Mouse (Mus musculus) kidney, adult 9 months (tissue): ENCODE data around the gene Vmn1r116.
"Not testable (repeated sequence)": the region's sequence is repeated elsewhere in the genome, so short reads cannot be mapped to it uniquely, and the experiment has no call there.

Source experiments
- DNase-seq: peaks from one replicate; pipeline ENCODE4 v3.0.0; 2022

Gene Vmn1r116

DNA sequence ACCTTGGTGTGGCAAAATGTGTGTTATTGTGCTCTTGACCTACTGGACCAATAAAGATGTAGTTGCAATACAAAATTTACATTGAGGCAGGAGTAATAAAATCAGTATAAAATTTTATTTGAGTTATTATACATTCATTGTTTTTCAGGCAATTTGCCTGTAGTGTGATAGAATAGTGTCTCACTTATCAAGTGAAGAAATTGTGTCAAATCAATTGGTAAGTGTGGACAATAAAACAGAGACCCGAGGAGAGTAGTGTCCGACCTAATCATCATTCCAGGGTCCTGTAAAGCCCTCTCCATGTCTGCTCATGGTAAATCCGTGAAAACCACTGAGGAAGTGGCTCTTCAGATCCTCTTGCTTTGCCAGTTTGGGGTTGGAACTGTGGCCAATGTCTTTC is at the start of gene Vmn1r116:
Gene Vmn1r116 (plus strand): TSS at position 301 of the 400 bp plus-strand sequence.
- not testable (repeated sequence) for DNase-seq

DNA sequence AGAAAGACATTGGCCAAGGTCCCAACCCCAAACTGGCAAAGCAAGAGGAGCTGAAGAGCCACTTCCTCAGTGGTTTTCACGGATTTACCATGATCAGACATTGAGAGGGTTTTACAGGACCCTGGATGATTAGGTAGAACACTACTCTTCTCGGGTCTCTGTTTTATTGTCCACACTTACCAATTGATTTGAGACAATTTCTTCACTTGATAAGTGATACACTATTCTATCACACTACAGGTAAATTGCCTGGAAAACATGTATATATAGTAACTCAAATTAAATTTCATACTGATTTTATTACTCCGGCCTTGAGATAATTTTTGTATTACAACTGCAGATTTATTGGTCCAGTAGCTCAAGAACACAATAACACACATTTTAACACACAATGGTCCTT is 27.2 kb upstream of the Vmn1r116 start, which contains the start of gene Vmn1r115:
Gene Vmn1r115 (minus strand): TSS at position 101 of the 400 bp plus-strand sequence.
- DNase-seq = not testable (repeated sequence)

DNA sequence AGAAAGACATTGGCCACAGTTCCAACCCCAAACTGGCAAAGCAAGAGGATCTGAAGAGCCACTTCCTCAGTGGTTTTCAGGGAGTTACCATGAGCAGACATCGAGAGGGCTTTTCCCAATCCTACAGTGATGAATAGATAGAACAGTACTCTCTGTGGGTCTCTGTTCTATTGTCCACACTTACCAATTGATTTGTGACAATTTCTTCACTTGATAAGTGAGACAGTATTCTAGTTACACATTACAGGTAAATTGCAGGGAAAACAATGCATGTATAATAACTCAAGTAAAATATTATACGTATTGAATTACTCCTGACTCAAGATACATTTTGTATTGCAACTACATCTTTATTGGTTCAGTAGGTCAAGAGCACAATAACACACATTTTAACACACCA is 12.0 kb downstream of the Vmn1r116 start, which contains the start of gene Vmn1r117:
Gene Vmn1r117 (minus strand): TSS at position 101 of the 400 bp plus-strand sequence.
- DNase-seq = not testable (repeated sequence)

DNA sequence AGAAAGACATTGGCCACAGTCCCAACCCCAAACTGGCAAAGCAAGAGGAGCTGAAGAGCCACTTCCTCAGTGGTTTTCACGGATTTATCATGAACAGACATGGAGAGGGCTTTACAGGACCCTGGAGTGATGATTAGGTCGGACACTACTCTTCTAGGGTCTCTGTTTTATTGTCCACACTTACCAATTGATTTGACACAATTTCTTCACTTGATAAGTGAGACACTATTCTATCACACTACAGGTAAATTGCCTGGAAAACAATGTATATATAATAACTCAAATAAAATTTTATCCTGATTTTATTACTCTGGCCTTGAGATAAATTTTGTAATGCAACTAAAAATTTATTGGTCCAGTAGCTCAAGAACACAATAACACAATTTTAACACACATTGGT is 40.2 kb downstream of the Vmn1r116 start, which contains the start of gene Vmn1r118:
Gene Vmn1r118 (minus strand): TSS at position 101 of the 400 bp plus-strand sequence.
- DNase-seq = not testable (repeated sequence)
